Mouse (Mus musculus) embryonic facial prominence, embryonic 14.5 days (tissue): ENCODE data around the gene Grik3. TPM values are rescaled to one million over a fixed set of nuclear protein-coding genes. Genes with fewer than 3 reads are reported as not detected.

ENCODE experiments used
- ATAC-seq: fragments of 200-750 bp; cut with Nextera tagmentation; 2 replicates; pipeline ENCODE4 v1.8.0; 2017; ENCODE audit warnings: low read depth, moderate number of reproducible peaks, moderate TSS enrichment
- DNase-seq: peaks from one replicate; pipeline ENCODE4 v3.0.0-alpha.2; 2015; ENCODE audit warnings: low spot score
- H3K27ac ChIP-seq: fragments of 300-500 bp; sonication (generic); replicated peaks from 2 replicates; pipeline ENCODE4 v1.5.1; 2014; ENCODE audit warnings: low read depth, mild to moderate bottlenecking, low read length, moderate library complexity
- H3K27me3 ChIP-seq: fragments of 300-500 bp; sonication (generic); replicated peaks from 2 replicates; pipeline ENCODE4 v1.6.1; 2014; ENCODE audit warnings: low read length; ENCODE audit not compliant: control insufficient read depth, insufficient read depth
- H3K36me3 ChIP-seq: fragments of 300-500 bp; sonication (generic); 2 replicates; pipeline ENCODE4 v1.6.1; 2014; ENCODE audit warnings: low read length, mixed read lengths; ENCODE audit not compliant: control insufficient read depth, insufficient read depth
- H3K4me1 ChIP-seq: fragments of 300-500 bp; sonication (generic); 2 replicates; pipeline ENCODE4 v1.6.1; 2014; ENCODE audit warnings: antibody characterized with exemption, low read length; ENCODE audit not compliant: control insufficient read depth, insufficient read depth
- H3K4me2 ChIP-seq: fragments of 300-500 bp; sonication (generic); 2 replicates; pipeline ENCODE4 v1.6.1; 2014; ENCODE audit warnings: low read depth, mild to moderate bottlenecking, low read length, moderate library complexity, mixed read lengths
- H3K4me3 ChIP-seq: fragments of 300-500 bp; sonication (generic); 2 replicates; pipeline ENCODE4 v1.5.1; 2014; ENCODE audit warnings: low read depth, mild to moderate bottlenecking, low read length
- H3K9ac ChIP-seq: fragments of 300-500 bp; sonication (generic); 2 replicates; pipeline ENCODE4 v1.6.1; 2014; ENCODE audit warnings: low read depth, mild to moderate bottlenecking, low read length, moderate library complexity, mixed read lengths
- H3K9me3 ChIP-seq: fragments of 300-500 bp; sonication (generic); 2 replicates; pipeline ENCODE4 v1.6.1; 2016; ENCODE audit warnings: low read length; ENCODE audit not compliant: control insufficient read depth
- WGBS: fragments of 180-500 bp; shearing (Covaris S2); extraction: QIAGEN DNeasy Blood & Tissue Kit; methylation state at CpG from one replicate; pipeline ENCODE4 v1.1.7; 2014; 5-methylcytosine and 5-hydroxymethylcytosine counted together
- polyA plus RNA-seq: library from polyadenylated mRNA; unstranded; fragments of >200 nt; fragmentation: Nextera tagmentation; extraction: Ambion mirVana; gene quantifications from 2 replicates; pipeline ENCODE4 v1.2.1, GENCODE M21; 2014

The Grik3 gene
- polyA plus RNA-seq, 1 experiment from 2014 or later, result 0.39 TPM

GRCm38 (mm10) chr4:125644581-125645568, 154.4 kb downstream of the Grik3 start:
- no peak overlapping the region for H3K9ac ChIP-seq
- ATAC-seq (peak; percentile 42; the same call in 1 of the 2 replicates), DNase-seq (no peak)
- peaks cover 4% of the 10 kb centered on the region; the same call in 1 of the 2 replicates for H3K27me3 ChIP-seq
- H3K9me3 ChIP-seq, result no peaks in the 10 kb centered on the region
- 60% methylated on average over 23 of the region's 23 CpGs for WGBS
- H3K4me2 ChIP-seq, result no peak overlapping the region
- no peak overlapping the region for H3K4me3 ChIP-seq
- no peak overlapping the region for H3K27ac ChIP-seq
- H3K4me1 ChIP-seq, result 0 out of 2 replicates have a peak, but pooled peaks cover 4% of the 10 kb centered on the region
- no peaks in the 10 kb centered on the region for H3K36me3 ChIP-seq

GRCm38 (mm10) chr4:125651676-125652246, 161.3 kb downstream of the Grik3 start:
- Histone ChIP-seq H3K4me3 (no peak overlapping the region), H3K9ac (no peak overlapping the region), H3K9me3 (no peaks in the 10 kb centered on the region), H3K27ac (no peak overlapping the region), H3K27me3 (no peaks in the 10 kb centered on the region), H3K36me3 (no peaks in the 10 kb centered on the region), H3K4me1 (no peaks in the 10 kb centered on the region), H3K4me2 (no peak overlapping the region)
- ATAC-seq, result peak; percentile 77
- 39% methylated on average over 22 of the region's 24 CpGs for WGBS
- DNase-seq, result peak; percentile 67

- Histone ChIP-seq H3K4me1 (no peaks in the 10 kb centered on the region), H3K27me3 (no peaks in the 10 kb centered on the region), H3K27ac (no peak overlapping the region), H3K9ac (no peak overlapping the region), H3K4me2 (no peak overlapping the region), H3K4me3 (no peak overlapping the region), H3K36me3 (no peaks in the 10 kb centered on the region), H3K9me3 (no peaks in the 10 kb centered on the region)
- DNase-seq, result no peak
- no peak for ATAC-seq
- 84% methylated on average over 19 of the region's 19 CpGs for WGBS
These were observed 165.5 kb downstream of the Grik3 start for GRCm38 (mm10) chr4:125656031-125656430.

GRCm38 (mm10) chr4:125658376-125658775, 167.9 kb downstream of the Grik3 start:
- Histone ChIP-seq H3K4me2 (no peak overlapping the region), H3K4me3 (no peak overlapping the region), H3K9ac (no peak overlapping the region), H3K9me3 (no peaks in the 10 kb centered on the region), H3K4me1 (no peaks in the 10 kb centered on the region), H3K27ac (no peak overlapping the region), H3K36me3 (no peaks in the 10 kb centered on the region), H3K27me3 (no peaks in the 10 kb centered on the region)
- DNase-seq (no peak), ATAC-seq (no peak)
- 40% methylated on average over 8 of the region's 8 CpGs for WGBS

- ATAC-seq, result no peak
- H3K4me3 ChIP-seq, result no peak overlapping the region
These were observed 171.5 kb downstream of the Grik3 start for GRCm38 (mm10) chr4:125661982-125662381.

GRCm38 (mm10) chr4:125663262-125663661, 172.8 kb downstream of the Grik3 start:
- ATAC-seq, result no peak
- WGBS, result 69% methylated on average over 8 of the region's 8 CpGs
- H3K27ac ChIP-seq, result no peak overlapping the region

More at GRCm38 (mm10) chr4:125661982-125662381, 171.5 kb downstream of the Grik3 start:
- H3K9me3 ChIP-seq, result no peaks in the 10 kb centered on the region
- H3K36me3 ChIP-seq, result no peaks in the 10 kb centered on the region
- no peak for DNase-seq
- H3K27me3 ChIP-seq, result no peaks in the 10 kb centered on the region
- H3K4me2 ChIP-seq, result no peak overlapping the region
- no peak overlapping the region for H3K27ac ChIP-seq
- no peak overlapping the region for H3K9ac ChIP-seq
- H3K4me1 ChIP-seq, result no peaks in the 10 kb centered on the region
- WGBS, result 89% methylated on average over 6 of the region's 6 CpGs

GRCm38 (mm10) chr4:125665955-125666354, 175.5 kb downstream of the Grik3 start:
- Histone ChIP-seq H3K9me3 (no peaks in the 10 kb centered on the region), H3K9ac (no peak overlapping the region), H3K4me1 (no peaks in the 10 kb centered on the region), H3K27ac (no peak overlapping the region), H3K4me3 (no peak overlapping the region), H3K36me3 (no peaks in the 10 kb centered on the region), H3K4me2 (no peak overlapping the region), H3K27me3 (no peaks in the 10 kb centered on the region)
- no peak for DNase-seq
- WGBS, result 51% methylated on average over 5 of the region's 5 CpGs
- ATAC-seq, result 0 out of 2 replicates have a peak, but pooled peaks have one; percentile 15

More at GRCm38 (mm10) chr4:125663262-125663661, 172.8 kb downstream of the Grik3 start:
- Histone ChIP-seq H3K4me1 (no peaks in the 10 kb centered on the region), H3K4me2 (no peak overlapping the region), H3K36me3 (no peaks in the 10 kb centered on the region), H3K27me3 (no peaks in the 10 kb centered on the region), H3K9me3 (no peaks in the 10 kb centered on the region), H3K4me3 (no peak overlapping the region), H3K9ac (0 out of 2 replicates have a peak overlapping the region, but pooled peaks have one; percentile 37)
- DNase-seq, result no peak

GRCm38 (mm10) chr4:125682007-125682406, 191.5 kb downstream of the Grik3 start:
- Histone ChIP-seq H3K9me3 (no peaks in the 10 kb centered on the region), H3K4me2 (no peak overlapping the region), H3K9ac (no peak overlapping the region), H3K36me3 (no peaks in the 10 kb centered on the region), H3K27me3 (no peaks in the 10 kb centered on the region), H3K27ac (no peak overlapping the region), H3K4me3 (no peak overlapping the region), H3K4me1 (no peaks in the 10 kb centered on the region)
- ATAC-seq, result no peak
- 75% methylated on average over 13 of the region's 13 CpGs for WGBS
- no peak for DNase-seq
